Mouse (Mus musculus) lung, adult 2 months (tissue): ENCODE results near the gene Phpt1.

Experiments
- CTCF ChIP-seq: fragments of 200-500 bp; IDR thresholded peaks from 2 replicates; pipeline ENCODE4 v1.5.1; 2011; ENCODE audit warnings: mild to moderate bottlenecking, low read length, control low read depth; ENCODE audit not compliant: insufficient read depth
- POLR2A ChIP-seq: fragments of 200-500 bp; IDR thresholded peaks from 2 replicates; pipeline ENCODE4 v1.6.1; 2011; ENCODE audit warnings: low read depth, mild to moderate bottlenecking, control low read depth, low read length, borderline replicate concordance; ENCODE audit errors: extremely low read depth

DNA sequence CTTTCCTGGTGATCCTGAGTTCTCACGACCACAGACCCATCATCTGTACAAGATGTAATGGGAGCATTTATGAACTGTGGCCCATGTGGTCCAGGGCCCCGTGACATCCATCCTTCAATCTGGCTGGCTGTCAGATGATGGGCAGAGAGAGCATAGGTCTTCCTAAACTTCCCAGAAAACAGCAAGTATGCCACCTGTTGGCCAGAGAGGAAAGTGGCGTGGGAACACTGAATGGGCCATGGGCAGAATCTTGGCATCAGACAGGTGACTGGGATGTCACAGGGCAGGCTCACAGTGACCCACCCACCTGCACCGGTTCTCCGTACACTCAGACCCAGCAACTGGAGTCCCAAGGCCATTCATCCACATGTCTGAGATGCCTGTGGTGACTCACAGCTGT, 23.8 kb downstream of the Phpt1 start:
- TF ChIP-seq CTCF (peak; percentile 77), POLR2A (no peak)
